Mouse (Mus musculus) G1E (cell line): ENCODE measurements around the gene Eif3m.

ENCODE experiments used
- CTCF ChIP-seq: IDR thresholded peaks from 2 replicates; pipeline ENCODE4 v1.5.1; 2012; ENCODE audit warnings: low read depth, low read length, inconsistent platforms, mixed read lengths
- POLR2AphosphoS5 ChIP-seq: IDR thresholded peaks from 2 replicates; pipeline ENCODE4 v1.6.1; 2012; ENCODE audit warnings: low read depth, low read length, inconsistent platforms; ENCODE audit not compliant: insufficient replicate concordance

DNA sequence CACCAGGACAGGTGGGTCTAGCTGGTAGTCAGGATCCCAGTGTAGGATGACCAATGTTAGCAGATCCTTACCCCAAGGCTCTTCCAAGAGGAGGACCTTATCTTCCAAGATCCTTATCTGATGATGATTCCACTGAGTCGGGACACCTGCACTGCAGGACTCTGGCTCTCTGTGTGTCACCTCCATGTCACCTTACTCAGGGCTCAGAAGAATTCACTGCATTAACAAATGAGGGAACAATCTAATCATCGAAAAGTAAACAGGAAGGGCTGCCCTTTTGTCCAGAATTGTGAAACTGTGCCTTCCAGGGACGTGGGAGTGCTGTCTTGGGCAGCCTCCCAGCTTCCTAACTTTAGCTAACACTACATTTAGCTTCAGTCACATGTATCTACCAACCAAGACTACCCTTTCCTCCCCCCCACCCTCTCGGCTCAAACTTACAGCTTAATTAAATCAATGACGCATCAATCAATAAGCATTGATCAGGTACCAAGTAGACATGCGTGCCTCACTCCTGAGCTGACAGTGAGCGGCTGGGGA is 41.8 kb upstream of the Eif3m start:
- TF ChIP-seq CTCF, result no peak
- no peak for TF ChIP-seq POLR2AphosphoS5
